Mouse (Mus musculus): ENCODE results near the gene Got2. TPM values are rescaled to one million over a fixed set of nuclear protein-coding genes. Genes with fewer than 3 reads are reported as not detected.
"Not testable (repeated sequence)": the region's sequence is repeated elsewhere in the genome, so short reads cannot be mapped to it uniquely, and the experiment has no call there.

Gene Got2
- polyA plus RNA-seq, 1 experiment from 2014 or later: 331 TPM

GRCm38 (mm10) chr8:95871690-95872089 lies 16.7 kb downstream of the Got2 start:
- Histone ChIP-seq H3K9me3 (replicated peaks) (0 out of 2 replicates have a peak, but pooled peaks cover 2% of the 10 kb centered on the region), H3K36me3 (peaks cover 97% of the 10 kb centered on the region), H3K4me1 (replicated peaks) (no peaks in the 10 kb centered on the region), H3K27me3 (replicated peaks) (no peaks in the 10 kb centered on the region), H3K9ac (no peak overlapping the region), H3K4me2 (no peak overlapping the region), H3K4me3 (no peak overlapping the region), H3K27ac (ENCODE audit: poor library complexity, severe bottlenecking) (no peak overlapping the region)
- WGBS: 84% methylated on average over 16 of the region's 16 CpGs
- ATAC-seq (ENCODE audit: insufficient number of reproducible peaks, low FRiP score): no peak

DNA sequence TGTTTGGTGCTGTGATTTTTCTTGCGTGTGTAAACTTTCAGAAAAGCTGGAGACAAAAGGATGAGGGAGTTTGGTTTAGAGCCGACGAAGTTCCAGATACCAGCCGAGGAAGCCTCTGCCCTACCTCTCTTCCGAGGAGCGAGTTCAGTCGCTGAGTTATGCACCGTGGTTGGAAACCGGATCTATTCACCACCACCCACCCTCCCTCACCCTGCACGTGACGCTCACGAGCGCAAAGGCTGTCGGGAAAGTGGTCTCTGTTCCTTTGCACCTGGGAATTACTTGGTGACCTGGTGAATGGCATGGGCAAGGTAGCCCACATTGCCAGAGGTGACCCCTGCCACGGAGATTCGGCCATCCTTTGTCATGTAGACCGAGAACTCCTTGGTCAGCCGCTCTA lies 23.5 kb downstream of the Got2 start:
- H3K4me1 ChIP-seq (replicated peaks); H3K27me3 ChIP-seq (replicated peaks); H3K27ac ChIP-seq (ENCODE audit: poor library complexity, severe bottlenecking); H3K4me3 ChIP-seq; H3K9me3 ChIP-seq (replicated peaks); H3K9ac ChIP-seq; H3K4me2 ChIP-seq; ATAC-seq (ENCODE audit: insufficient number of reproducible peaks, low FRiP score): not testable (repeated sequence)
- WGBS: 95% methylated on average over 18 of the region's 18 CpGs
- peaks cover 63% of the 10 kb centered on the region for H3K36me3 ChIP-seq

DNA sequence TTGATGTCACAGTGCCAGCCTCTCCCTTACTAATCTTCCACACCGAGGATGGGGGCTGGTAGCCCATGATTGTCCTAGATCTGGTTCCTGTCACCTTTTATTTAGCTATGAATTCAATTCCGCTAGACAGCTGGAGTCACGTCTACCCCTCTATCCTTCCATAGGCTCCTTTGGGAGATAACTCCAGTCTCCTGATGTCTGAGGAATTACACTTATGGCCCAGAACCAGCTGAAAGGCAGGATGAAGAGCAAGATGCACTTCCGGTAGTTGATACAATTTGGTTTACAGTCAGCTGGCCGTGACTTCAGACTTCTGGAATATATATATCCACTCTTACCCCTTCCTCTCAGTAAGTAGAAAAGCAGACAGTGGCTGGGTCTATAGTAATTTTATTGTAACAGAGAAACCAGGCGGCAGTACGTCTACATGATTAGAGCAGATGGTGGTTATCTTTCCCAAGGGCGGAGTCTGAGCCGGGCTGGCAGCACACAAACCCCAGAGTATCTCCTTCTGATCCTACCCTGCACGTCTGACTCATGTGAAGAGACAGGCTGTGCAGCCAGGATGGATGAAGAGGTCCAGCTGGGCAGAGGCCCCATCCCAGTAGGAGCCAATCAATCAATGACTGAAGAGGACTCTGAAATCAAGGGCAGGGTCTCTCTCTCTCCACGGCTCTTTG lies 24.4 kb downstream of the Got2 start:
- not testable (repeated sequence) for H3K9me3 ChIP-seq (replicated peaks); H3K4me1 ChIP-seq (replicated peaks); H3K4me3 ChIP-seq; H3K27me3 ChIP-seq (replicated peaks); H3K27ac ChIP-seq (ENCODE audit: poor library complexity, severe bottlenecking); H3K9ac ChIP-seq; H3K4me2 ChIP-seq; ATAC-seq (ENCODE audit: insufficient number of reproducible peaks, low FRiP score)
- WGBS: 58% methylated on average over 11 of the region's 11 CpGs
- H3K36me3 ChIP-seq: peaks cover 53% of the 10 kb centered on the region

DNA sequence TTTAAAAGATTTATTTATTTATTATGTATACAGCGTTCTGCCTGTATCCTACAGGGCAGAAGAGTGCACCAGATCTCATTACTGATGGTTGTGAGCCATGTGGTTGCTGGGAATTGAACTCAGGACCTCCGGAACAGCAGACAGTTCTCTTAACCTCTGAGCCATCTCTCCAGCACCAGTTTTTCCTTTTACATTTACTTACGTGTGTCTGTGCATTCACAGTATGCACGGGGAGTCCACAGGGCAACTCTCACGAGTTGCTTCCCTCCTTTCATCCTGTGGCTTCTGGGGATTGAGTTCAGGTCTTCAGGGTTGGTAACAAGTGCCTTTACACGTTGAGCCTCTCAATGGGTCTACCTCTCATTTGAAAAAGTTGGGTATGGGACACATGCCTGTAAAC lies 34.2 kb downstream of the Got2 start:
- Histone ChIP-seq H3K36me3 (no peaks in the 10 kb centered on the region), H3K4me2 (no peak overlapping the region), H3K27me3 (replicated peaks) (no peaks in the 10 kb centered on the region), H3K9ac (no peak overlapping the region), H3K9me3 (replicated peaks) (no peaks in the 10 kb centered on the region), H3K4me3 (no peak overlapping the region), H3K27ac (ENCODE audit: poor library complexity, severe bottlenecking) (no peak overlapping the region), H3K4me1 (replicated peaks) (peaks cover 11% of the 10 kb centered on the region)
- ATAC-seq (ENCODE audit: insufficient number of reproducible peaks, low FRiP score): no peak
- WGBS: 77% methylated on average over 6 of the region's 6 CpGs

DNA sequence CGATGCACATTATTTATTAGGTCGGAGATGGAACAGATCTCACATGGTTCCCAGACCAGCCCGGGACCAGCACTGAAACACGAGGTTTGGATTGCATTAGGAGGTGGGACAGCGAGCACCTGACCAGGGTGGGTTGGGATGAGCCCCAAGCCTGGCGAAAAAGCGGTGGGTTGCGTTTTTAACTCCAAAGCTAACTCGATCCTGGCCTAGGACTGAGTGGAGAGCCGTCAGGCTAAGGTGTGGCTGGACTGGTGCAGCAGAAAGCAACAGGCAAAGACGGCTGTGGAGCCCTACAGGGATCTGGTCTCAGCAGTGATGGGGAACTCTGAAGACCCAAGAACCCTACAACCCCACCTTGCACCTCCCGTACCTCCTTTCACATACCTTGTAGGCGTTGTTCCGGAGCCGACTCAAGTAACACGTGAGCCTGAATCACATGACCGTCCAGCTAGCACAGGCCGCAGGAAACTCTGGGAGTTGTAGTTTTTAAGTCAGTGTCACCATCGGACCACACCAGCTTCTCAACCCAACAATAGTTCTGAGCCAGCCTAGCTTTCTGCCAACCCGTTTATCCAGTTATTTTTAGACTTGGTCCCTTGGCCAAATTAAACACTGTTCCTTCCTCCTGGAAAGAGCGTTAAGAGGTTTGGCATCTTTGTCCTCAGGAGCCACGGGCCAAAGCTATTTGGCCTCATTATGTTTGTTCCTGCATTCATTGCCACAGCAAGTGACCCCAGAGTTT lies 35.1 kb downstream of the Got2 start, which contains the start of gene Slc38a7:
Slc38a7 (minus strand) TSS at position 438 of the 742 bp plus-strand sequence.
- peak within 1 kb of the TSS; percentile 81 for H3K4me3 ChIP-seq
- H3K27me3 ChIP-seq (replicated peaks): no peaks in the 10 kb centered on the region
- no peaks in the 10 kb centered on the region for H3K9me3 ChIP-seq (replicated peaks)
- ATAC-seq (ENCODE audit: insufficient number of reproducible peaks, low FRiP score): peak; percentile 94
- WGBS: 20% methylated on average over 22 of the region's 22 CpGs
- H3K27ac ChIP-seq (ENCODE audit: poor library complexity, severe bottlenecking): no peak within 1 kb of the TSS
- H3K36me3 ChIP-seq: peaks cover 2% of the 10 kb centered on the region; the same call in 1 of the 2 replicates
- peaks cover 11% of the 10 kb centered on the region for H3K4me1 ChIP-seq (replicated peaks)
- peak within 1 kb of the TSS; percentile 74 for H3K4me2 ChIP-seq
- H3K9ac ChIP-seq: peak within 1 kb of the TSS; percentile 74

GRCm38 (mm10) chr8:95852290-95852689 lies 36.1 kb downstream of the Got2 start:
- Histone ChIP-seq H3K27me3 (replicated peaks) (no peaks in the 10 kb centered on the region), H3K36me3 (peaks cover 6% of the 10 kb centered on the region; the same call in 1 of the 2 replicates), H3K9ac (peak overlapping the region; percentile 74), H3K27ac (ENCODE audit: poor library complexity, severe bottlenecking) (no peak overlapping the region), H3K4me2 (peak overlapping the region; percentile 74), H3K4me3 (peak overlapping the region; percentile 81), H3K4me1 (replicated peaks) (peaks cover 11% of the 10 kb centered on the region), H3K9me3 (replicated peaks) (no peaks in the 10 kb centered on the region)
- ATAC-seq (ENCODE audit: insufficient number of reproducible peaks, low FRiP score): no peak
- 63% methylated on average over 4 of the region's 4 CpGs for WGBS

DNA sequence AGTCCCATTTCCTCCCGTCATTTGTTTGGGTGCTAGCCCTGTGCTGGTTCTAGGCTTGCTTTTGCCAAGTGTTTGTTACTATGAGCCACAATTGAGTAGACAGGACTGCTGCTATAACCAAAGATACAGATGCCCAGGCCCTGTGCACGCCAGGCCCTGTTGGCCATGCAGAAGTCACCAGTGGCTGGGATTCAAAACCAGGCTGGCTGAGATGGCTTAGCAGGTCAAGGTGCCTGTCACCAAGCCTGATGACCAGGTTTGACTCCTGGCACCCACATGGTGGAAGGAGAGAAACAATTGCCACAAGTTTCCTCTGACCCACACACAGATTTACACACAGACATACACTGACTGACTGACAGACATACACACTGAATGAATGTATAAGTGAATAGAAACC lies 38.0 kb downstream of the Got2 start:
- WGBS: 88% methylated on average over 2 of the region's 2 CpGs
- H3K27me3 ChIP-seq (replicated peaks): no peaks in the 10 kb centered on the region
- no peak overlapping the region for H3K9ac ChIP-seq
- ATAC-seq (ENCODE audit: insufficient number of reproducible peaks, low FRiP score): no peak
- H3K4me3 ChIP-seq: no peak overlapping the region
- peaks cover 11% of the 10 kb centered on the region; the same call in 1 of the 2 replicates for H3K36me3 ChIP-seq
- H3K4me2 ChIP-seq: no peak overlapping the region
- no peak overlapping the region for H3K27ac ChIP-seq (ENCODE audit: poor library complexity, severe bottlenecking)
- no peaks in the 10 kb centered on the region for H3K9me3 ChIP-seq (replicated peaks)
- H3K4me1 ChIP-seq (replicated peaks): peaks cover 18% of the 10 kb centered on the region

GRCm38 (mm10) chr8:95848734-95849464 lies 39.4 kb downstream of the Got2 start:
- no peak overlapping the region for H3K9ac ChIP-seq
- no peak overlapping the region for H3K4me2 ChIP-seq
- no peak for ATAC-seq (ENCODE audit: insufficient number of reproducible peaks, low FRiP score)
- H3K4me1 ChIP-seq (replicated peaks): peaks cover 20% of the 10 kb centered on the region
- no peaks in the 10 kb centered on the region for H3K9me3 ChIP-seq (replicated peaks)
- WGBS: 85% methylated on average over 19 of the region's 19 CpGs
- H3K4me3 ChIP-seq: no peak overlapping the region
- no peaks in the 10 kb centered on the region for H3K27me3 ChIP-seq (replicated peaks)
- H3K36me3 ChIP-seq: peaks cover 21% of the 10 kb centered on the region
- no peak overlapping the region for H3K27ac ChIP-seq (ENCODE audit: poor library complexity, severe bottlenecking)

GRCm38 (mm10) chr8:95848061-95848551 lies 40.2 kb downstream of the Got2 start:
- Histone ChIP-seq H3K4me1 (replicated peaks) (peaks cover 20% of the 10 kb centered on the region), H3K4me3 (no peak overlapping the region), H3K27me3 (replicated peaks) (no peaks in the 10 kb centered on the region), H3K27ac (ENCODE audit: poor library complexity, severe bottlenecking) (no peak overlapping the region), H3K9ac (no peak overlapping the region), H3K4me2 (no peak overlapping the region), H3K9me3 (replicated peaks) (no peaks in the 10 kb centered on the region), H3K36me3 (peaks cover 27% of the 10 kb centered on the region)
- ATAC-seq (ENCODE audit: insufficient number of reproducible peaks, low FRiP score): no peak
- WGBS: 69% methylated on average over 24 of the region's 24 CpGs

DNA sequence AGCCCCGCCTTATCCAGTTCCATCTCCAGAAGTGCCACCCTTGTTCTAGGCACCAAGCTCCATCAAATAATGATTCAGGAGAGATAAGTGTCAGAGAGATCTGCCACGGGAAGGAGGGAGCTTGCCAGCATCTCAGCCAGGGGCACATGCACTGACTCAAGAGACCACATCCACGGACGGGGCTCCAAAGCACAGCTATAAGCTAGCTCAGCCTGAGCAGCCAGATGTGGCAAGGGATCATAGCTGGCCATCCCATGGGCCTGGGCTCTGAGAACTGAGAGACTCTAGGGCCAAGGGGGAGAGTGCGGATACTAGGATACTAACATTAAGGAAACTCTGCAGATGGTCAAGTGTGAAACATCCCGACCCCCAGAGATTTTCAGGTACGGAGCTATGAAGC lies 43.3 kb downstream of the Got2 start:
- no peak for ATAC-seq (ENCODE audit: insufficient number of reproducible peaks, low FRiP score)
- no peak overlapping the region for H3K4me3 ChIP-seq
- H3K9ac ChIP-seq: no peak overlapping the region
- H3K27me3 ChIP-seq (replicated peaks): no peaks in the 10 kb centered on the region
- peaks cover 54% of the 10 kb centered on the region for H3K36me3 ChIP-seq
- H3K9me3 ChIP-seq (replicated peaks): no peaks in the 10 kb centered on the region
- WGBS: 81% methylated on average over 7 of the region's 7 CpGs
- H3K4me2 ChIP-seq: no peak overlapping the region
- H3K27ac ChIP-seq (ENCODE audit: poor library complexity, severe bottlenecking): no peak overlapping the region
- peaks cover 9% of the 10 kb centered on the region for H3K4me1 ChIP-seq (replicated peaks)

- 84% methylated on average over 6 of the region's 6 CpGs for WGBS
- no peaks in the 10 kb centered on the region for H3K27me3 ChIP-seq (replicated peaks)
- no peak for ATAC-seq (ENCODE audit: insufficient number of reproducible peaks, low FRiP score)
- H3K36me3 ChIP-seq: peaks cover 62% of the 10 kb centered on the region
- no peaks in the 10 kb centered on the region for H3K9me3 ChIP-seq (replicated peaks)
- H3K9ac ChIP-seq: no peak overlapping the region
- no peak overlapping the region for H3K4me3 ChIP-seq
- H3K4me1 ChIP-seq (replicated peaks): peaks cover 9% of the 10 kb centered on the region
- no peak overlapping the region for H3K4me2 ChIP-seq
- H3K27ac ChIP-seq (ENCODE audit: poor library complexity, severe bottlenecking): no peak overlapping the region
Measured at GRCm38 (mm10) chr8:95843968-95844367, 44.4 kb downstream of the Got2 start.
